Mouse (Mus musculus): ENCODE measurements around the gene Prox1.

Gene Prox1

DNA sequence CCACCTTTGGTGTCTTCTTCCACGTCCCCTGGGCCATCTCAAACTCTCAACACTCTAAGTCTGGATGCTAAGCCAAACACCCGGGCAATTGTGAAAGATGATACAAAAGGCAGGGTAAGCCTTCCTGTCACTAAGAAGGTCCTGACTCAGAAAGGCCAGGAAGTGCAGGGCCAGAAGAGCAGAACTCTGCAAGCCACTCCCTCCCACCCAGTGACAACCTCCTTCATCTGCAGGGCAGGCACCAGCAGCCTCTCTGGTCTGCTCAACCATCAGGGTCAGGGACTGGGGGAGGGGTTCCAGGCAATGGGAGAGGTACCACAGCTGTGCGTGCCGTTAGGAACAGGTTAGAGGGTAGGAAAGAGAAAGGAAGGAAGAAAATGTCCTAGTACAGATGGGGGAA, 27.9 kb downstream of the Prox1 start:
- DNase-seq (ENCODE audit: low spot score) = no peak

- DNase-seq (ENCODE audit: low spot score) = no peak
These were observed 30.0 kb downstream of the Prox1 start for GRCm38 (mm10) chr1:190140519-190140918.

DNA sequence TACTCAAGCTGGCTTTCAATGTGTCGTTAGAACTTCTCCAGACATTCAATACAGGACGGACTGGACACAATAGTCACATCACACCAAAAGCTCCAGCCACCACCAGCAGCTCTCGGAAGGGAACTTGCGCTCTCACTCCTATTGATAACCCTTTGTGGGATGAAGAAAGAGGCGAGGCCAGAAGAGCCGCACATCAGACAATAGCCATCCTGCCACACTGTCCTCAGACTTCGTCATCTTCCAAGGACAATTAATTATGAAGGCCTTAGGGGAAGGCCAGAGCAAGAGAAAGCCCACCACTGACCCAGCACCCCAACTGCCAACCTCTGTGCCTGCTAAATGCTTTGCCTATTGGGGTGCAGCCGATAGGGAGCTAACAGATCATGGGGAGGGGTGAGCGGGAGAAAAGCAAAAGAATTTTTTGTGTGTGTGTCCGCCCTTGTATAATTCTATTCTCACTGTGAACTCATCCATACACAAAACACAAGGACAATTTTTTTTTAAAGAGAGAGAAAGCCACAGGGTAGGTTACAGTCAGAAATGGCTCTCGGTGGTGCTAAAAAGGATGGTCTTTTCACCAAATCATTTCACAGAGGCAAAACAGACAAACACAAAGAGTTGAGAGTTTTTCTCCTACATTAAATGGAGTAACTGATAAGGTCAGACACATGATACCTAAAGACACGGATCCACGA, 30.7 kb downstream of the Prox1 start:
- no peak for DNase-seq (ENCODE audit: low spot score)

- no peak for DNase-seq (ENCODE audit: low spot score)
These were observed 32.6 kb downstream of the Prox1 start for GRCm38 (mm10) chr1:190137943-190138342.

DNA sequence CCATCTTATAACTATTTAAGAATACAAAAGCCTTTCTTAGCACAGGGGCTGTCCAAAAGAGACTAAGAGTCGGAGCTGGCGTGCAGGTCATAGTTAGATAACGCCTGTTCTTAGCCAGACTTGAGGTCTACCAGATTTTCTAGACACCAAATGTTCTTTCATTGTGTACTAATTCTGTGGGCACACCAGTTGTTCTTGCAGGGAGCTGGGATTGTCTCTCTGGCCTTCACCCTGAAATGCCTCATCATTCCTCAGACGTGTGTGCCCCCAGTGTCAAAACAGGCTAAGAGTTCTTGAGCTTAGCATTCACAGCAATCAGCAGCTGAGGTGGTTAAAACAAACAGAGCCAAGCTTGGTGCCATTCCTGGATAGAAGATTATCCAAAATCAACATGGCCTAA, 37.6 kb downstream of the Prox1 start:
- DNase-seq (ENCODE audit: low spot score) = no peak

DNA sequence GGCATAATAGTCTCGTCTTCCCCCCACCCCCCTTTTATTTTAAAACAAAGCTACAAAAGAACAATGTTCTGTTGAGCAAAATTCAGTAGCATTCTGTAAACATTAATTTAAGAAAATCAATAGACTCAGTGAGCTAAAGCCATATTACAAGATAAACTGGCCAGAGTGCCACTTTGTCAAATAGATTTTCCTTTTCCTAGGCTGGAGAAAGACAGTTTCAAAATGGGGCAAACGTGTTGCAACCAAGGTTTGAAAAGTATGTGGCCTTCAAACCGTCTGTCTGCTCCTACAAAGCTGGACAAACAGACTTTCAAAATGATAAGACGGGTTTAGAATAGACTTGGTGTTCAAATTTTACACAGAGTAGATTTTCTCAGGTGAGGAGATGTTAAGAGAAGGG, 39.6 kb downstream of the Prox1 start:
- DNase-seq (ENCODE audit: low spot score) = no peak

- DNase-seq (ENCODE audit: low spot score) = no peak
These were observed 41.0 kb downstream of the Prox1 start for GRCm38 (mm10) chr1:190129553-190129952.

- DNase-seq (ENCODE audit: low spot score) = no peak
These were observed 41.7 kb downstream of the Prox1 start for GRCm38 (mm10) chr1:190128674-190129322.

DNA sequence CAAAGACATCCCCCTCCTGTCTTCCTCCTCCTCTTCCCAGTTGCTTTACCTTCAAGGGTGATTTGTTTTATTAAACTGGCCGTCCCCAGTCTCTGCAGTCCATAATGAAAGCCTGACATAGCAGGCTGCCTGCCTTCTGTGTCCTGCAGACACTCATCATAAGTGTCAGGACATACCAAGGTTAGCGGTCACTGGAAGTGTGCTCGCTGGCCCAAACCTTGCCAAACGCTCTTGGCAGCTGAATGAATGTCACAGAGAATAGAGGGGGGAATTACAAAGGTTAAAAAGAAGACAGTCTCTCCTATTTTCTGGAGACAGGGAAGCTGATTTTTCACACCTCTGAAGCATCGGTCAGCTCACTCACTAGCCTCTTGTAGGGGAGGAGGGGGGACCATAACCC, 42.6 kb downstream of the Prox1 start:
- DNase-seq (ENCODE audit: low spot score) = no peak

DNA sequence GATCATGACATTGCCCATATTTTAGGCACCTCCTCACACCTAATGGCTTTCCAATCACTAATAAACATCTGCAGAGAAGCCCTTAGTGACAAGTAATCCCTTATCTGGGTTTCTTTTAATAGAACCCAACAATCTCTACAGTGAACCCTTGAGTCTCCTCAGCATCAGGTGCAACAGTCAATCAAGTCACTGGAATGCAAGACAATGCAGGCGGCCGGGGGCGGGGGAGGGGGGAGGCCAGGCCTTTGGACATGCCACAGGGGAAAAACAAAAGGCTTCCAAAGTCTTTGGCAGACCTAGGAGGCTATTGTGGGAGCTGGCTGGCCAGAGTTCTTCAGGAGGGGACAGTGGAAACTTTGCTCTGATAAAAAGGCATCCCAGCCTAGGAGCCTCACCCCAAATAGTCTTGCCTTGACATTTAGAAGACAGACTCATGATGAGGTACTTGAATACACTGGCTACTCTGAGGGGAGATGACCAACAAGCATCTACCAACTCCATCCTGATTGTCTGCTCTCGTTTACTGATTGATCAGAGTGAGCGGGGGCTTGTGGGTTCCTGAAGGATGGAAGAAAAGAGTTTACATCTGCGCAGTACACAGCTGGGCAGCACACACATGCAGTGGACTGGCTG, 43.2 kb downstream of the Prox1 start:
- DNase-seq (ENCODE audit: low spot score) = no peak

GRCm38 (mm10) chr1:190124961-190125739, 45.4 kb downstream of the Prox1 start:
- no peak for DNase-seq (ENCODE audit: low spot score)

DNA sequence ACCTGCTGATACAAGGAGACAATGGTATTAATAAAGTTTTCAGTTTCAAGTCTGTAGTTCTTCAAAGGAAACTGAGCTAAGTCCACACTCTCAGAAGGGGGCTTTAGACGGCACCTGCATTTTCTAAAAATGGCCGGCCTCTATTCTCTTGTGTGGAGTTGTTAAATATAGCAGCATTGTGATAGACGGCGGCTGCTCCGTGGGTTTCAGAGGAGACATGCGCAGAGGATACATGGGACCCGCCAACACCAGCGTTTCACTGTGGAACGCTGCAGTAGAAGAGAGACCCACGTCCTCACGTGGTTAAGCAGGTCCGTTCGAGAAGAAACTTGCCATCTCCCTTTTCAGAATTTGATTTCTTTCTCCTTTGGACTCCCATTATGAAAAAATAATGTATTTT, 47.1 kb downstream of the Prox1 start:
- no peak for DNase-seq (ENCODE audit: low spot score)

GRCm38 (mm10) chr1:190115985-190116384, 54.5 kb downstream of the Prox1 start:
- DNase-seq (ENCODE audit: low spot score) = no peak

GRCm38 (mm10) chr1:190111741-190112140, 58.8 kb downstream of the Prox1 start:
- DNase-seq (ENCODE audit: low spot score) = no peak

DNA sequence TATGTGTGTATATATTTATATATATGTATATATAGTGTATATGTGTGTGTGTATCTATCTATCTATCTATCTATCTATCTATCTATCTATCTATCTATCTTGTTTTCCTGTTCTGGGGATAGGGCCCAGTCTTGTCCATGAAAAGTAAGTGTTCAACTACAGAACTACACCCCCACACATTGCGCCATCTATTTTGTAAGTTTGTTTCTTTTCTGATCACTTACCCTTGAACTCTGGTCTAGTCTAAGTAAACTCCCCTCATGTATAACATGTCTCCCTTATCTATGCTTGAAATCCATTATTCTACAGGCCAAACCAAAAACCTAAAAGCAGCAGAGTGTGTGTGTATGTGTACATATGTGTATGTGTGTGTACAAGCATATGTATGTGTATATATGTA, 62.9 kb downstream of the Prox1 start:
- no peak for DNase-seq (ENCODE audit: low spot score)

DNA sequence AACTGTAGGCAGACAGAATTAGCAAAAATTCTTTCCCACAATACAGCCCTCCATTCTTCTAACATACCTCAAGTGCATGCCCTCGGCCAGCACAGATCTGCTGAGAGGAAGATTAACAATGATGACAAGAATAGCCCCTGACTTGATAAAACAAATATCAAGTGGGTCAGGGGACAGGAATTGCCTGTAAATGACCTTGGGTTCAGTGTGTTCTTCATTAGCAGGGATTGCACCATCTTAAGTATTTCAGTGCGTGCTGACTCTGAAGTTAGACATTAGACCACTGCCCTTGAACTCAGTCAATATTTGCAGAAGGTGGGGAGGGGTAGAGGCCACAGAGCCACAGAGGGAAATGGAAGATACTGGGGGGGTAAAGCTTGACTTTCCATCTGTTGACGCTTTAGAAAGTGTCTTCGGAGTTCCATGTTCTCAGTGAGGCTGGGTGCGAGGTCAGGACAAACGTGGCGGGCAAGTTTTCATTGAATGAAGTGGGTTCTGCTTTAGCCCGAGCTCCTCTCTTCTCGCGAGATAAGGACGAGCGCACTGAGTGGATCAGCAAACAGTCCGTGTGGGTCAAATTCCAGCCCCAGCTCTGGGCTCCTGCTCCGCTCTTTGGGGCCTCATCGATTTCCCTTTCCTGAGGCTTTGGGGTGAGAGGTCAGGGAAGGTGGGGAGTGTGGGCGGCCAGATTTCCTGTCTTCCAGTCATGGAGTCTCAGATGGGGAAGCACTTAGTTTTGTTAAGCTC, 63.7 kb downstream of the Prox1 start:
- DNase-seq (ENCODE audit: low spot score) = no peak

GRCm38 (mm10) chr1:190106060-190106459, 64.5 kb downstream of the Prox1 start:
- DNase-seq (ENCODE audit: low spot score) = no peak

- DNase-seq (ENCODE audit: low spot score) = no peak
These were observed 77.2 kb downstream of the Prox1 start for GRCm38 (mm10) chr1:190093326-190093725.

DNA sequence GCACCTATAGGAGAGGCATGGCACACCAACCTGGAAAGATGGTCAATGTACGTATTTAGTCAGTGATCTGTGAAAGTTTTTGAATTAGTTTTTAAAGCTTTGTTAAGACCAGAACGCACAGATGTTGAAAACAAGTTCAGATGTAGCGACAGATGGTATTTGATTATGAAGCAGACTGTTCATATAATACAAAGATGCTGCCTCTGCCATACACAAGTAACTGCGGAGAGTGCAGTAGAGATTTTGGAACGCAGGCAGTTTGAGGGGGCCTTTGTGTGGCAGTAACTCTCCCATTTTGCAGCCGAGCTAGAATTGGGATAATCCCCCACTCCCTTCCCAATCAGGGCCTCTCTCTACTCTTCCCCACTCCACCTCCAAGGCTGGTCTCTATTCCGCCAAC, 78.4 kb downstream of the Prox1 start:
- no peak for DNase-seq (ENCODE audit: low spot score)

DNA sequence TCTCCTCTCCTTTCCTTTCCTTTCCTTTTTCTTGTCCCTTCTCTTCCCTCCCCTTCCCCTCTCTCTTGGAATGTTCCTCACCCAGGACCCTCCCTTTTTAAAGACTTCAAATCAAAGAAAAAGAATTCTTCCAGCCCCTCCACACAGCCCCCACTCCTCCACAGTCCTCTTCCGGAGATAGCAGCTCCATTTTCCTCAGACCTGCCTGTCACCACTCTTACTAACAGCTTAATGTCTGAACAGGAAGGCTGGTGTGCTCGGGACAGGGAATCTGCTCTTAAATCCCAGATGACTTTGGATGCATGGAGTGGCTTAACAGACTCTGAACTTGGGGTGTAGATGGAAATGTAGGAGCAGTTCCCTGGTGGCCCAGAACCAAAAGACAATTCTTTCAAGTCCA, 81.6 kb downstream of the Prox1 start:
- no peak for DNase-seq (ENCODE audit: low spot score)

GRCm38 (mm10) chr1:190085703-190086102, 84.8 kb downstream of the Prox1 start:
- no peak for DNase-seq (ENCODE audit: low spot score)
